Mouse (Mus musculus): Measurements from ENCODE around the gene Gm17409. TPM values are rescaled to one million over a fixed set of nuclear protein-coding genes. Genes with fewer than 3 reads are reported as not detected.

Gm17409 gene
- polyA plus RNA-seq (2012), result 0.05 TPM in 1 of 2 replicates, not detected in the other

GRCm38 (mm10) chr2:58469816-58470215 lies at the start of gene Gm17409:
TSS of gene Gm17409 (plus strand) at chr2:58470116.

Other genes starting within 250 kb of the Gm17409 start
- not detected in 2 replicates for gene Acvr1c, start 112.2 kb upstream of the Gm17409 start, polyA plus RNA-seq (2012)
- gene Acvr1, start 97.0 kb downstream of the Gm17409 start, polyA plus RNA-seq (2012), result 1.6 and 1.9 TPM in 2 replicates
- gene Upp2, start 97.2 kb downstream of the Gm17409 start, polyA plus RNA-seq (2012), result 0.17 TPM in 1 of 2 replicates, not detected in the other

Measured in megakaryocyte-erythroid progenitor cell, adult 5 weeks (primary cell).